Mouse (Mus musculus) A20 (cell line): ENCODE measurements around the gene Bahcc1.
A peak's percentile ranks its signal among the peaks of the same experiment; 100 is the strongest.

Experiments used
- DNase-seq: peaks from one replicate; pipeline ENCODE4 v3.0.0-alpha.2; 2011; ENCODE audit warnings: low read depth, low spot score

Gene Bahcc1

GRCm38 (mm10) chr11:120293714-120294113, 61.0 kb downstream of the Bahcc1 start:
- no peak for DNase-seq

GRCm38 (mm10) chr11:120296305-120297144, 63.8 kb downstream of the Bahcc1 start:
- DNase-seq = no peak

- DNase-seq = peak; percentile 19
Observed at GRCm38 (mm10) chr11:120297767-120298166, 65.0 kb downstream of the Bahcc1 start.

GRCm38 (mm10) chr11:120298441-120299141, 65.8 kb downstream of the Bahcc1 start:
- DNase-seq = no peak

GRCm38 (mm10) chr11:120299484-120299883, 66.7 kb downstream of the Bahcc1 start:
- DNase-seq = no peak

GRCm38 (mm10) chr11:120303119-120303518, 70.4 kb downstream of the Bahcc1 start:
- no peak for DNase-seq

- no peak for DNase-seq
Observed at GRCm38 (mm10) chr11:120303559-120304349, 71.0 kb downstream of the Bahcc1 start.

- no peak for DNase-seq
Observed at GRCm38 (mm10) chr11:120304350-120304694, 71.6 kb downstream of the Bahcc1 start.

GRCm38 (mm10) chr11:120304886-120305534, 72.3 kb downstream of the Bahcc1 start:
- DNase-seq = peak; percentile 99

- no peak for DNase-seq
Observed at GRCm38 (mm10) chr11:120305535-120306365, 73.0 kb downstream of the Bahcc1 start.

- DNase-seq = no peak
Observed at GRCm38 (mm10) chr11:120306366-120307131, 73.8 kb downstream of the Bahcc1 start.

GRCm38 (mm10) chr11:120307132-120307413, 74.3 kb downstream of the Bahcc1 start:
- no peak for DNase-seq

- DNase-seq = peak; percentile 81
Observed at GRCm38 (mm10) chr11:120307566-120308430, 75.1 kb downstream of the Bahcc1 start.

- DNase-seq = no peak
Observed at GRCm38 (mm10) chr11:120308441-120309320, 75.9 kb downstream of the Bahcc1 start.

GRCm38 (mm10) chr11:120310813-120311312, 78.1 kb downstream of the Bahcc1 start:
- peak; percentile 82 for DNase-seq

- no peak for DNase-seq
Observed at GRCm38 (mm10) chr11:120311561-120311960, 78.8 kb downstream of the Bahcc1 start.

- DNase-seq = no peak
Observed at GRCm38 (mm10) chr11:120312069-120312468, 79.3 kb downstream of the Bahcc1 start.
